Mouse (Mus musculus) midbrain, embryonic 12.5 days (tissue): ENCODE results near the gene Inf2. TPM values are rescaled to one million over a fixed set of nuclear protein-coding genes. Genes with fewer than 3 reads are reported as not detected.

ENCODE experiments used
- ATAC-seq: fragments of 200-750 bp; cut with Nextera tagmentation; 2 replicates; pipeline ENCODE4 v1.8.0; 2017; ENCODE audit warnings: low read depth, moderate TSS enrichment, moderate library complexity; ENCODE audit not compliant: low FRiP score
- H3K27ac ChIP-seq: fragments of 300-500 bp; sonication (generic); replicated peaks from 2 replicates; pipeline ENCODE4 v1.5.1; 2016; ENCODE audit warnings: mild to moderate bottlenecking
- H3K27me3 ChIP-seq: fragments of 300-500 bp; sonication (generic); 2 replicates; pipeline ENCODE4 v1.6.1; 2016; ENCODE audit warnings: mild to moderate bottlenecking
- H3K36me3 ChIP-seq: fragments of 300-500 bp; sonication (generic); 2 replicates; pipeline ENCODE4 v1.6.1; 2016
- H3K4me1 ChIP-seq: fragments of 300-500 bp; sonication (generic); 2 replicates; pipeline ENCODE4 v1.6.1; 2016
- H3K4me2 ChIP-seq: fragments of 300-500 bp; sonication (generic); replicated peaks from 2 replicates; pipeline ENCODE4 v1.6.1; 2016; ENCODE audit warnings: mild to moderate bottlenecking, moderate library complexity
- H3K4me3 ChIP-seq: fragments of 300-500 bp; sonication (generic); 2 replicates; pipeline ENCODE4 v1.5.1; 2016; ENCODE audit warnings: mild to moderate bottlenecking
- H3K9ac ChIP-seq: fragments of 300-500 bp; sonication (generic); replicated peaks from 2 replicates; pipeline ENCODE4 v1.6.1; 2016; ENCODE audit warnings: mild to moderate bottlenecking, moderate library complexity
- H3K9me3 ChIP-seq: fragments of 300-500 bp; sonication (generic); 2 replicates; pipeline ENCODE4 v1.6.1; 2016; ENCODE audit warnings: mild to moderate bottlenecking
- WGBS: fragments of 180-500 bp; shearing (Covaris S2); methylation state at CpG from one replicate; pipeline ENCODE4 v1.1.7; 2016; 5-methylcytosine and 5-hydroxymethylcytosine counted together
- polyA plus RNA-seq: library from polyadenylated mRNA; unstranded; fragments of >200 nt; fragmentation: Nextera tagmentation; extraction: Ambion mirVana; gene quantifications from 2 replicates; pipeline ENCODE4 v1.2.1, GENCODE M21; 2016

The Inf2 gene
- polyA plus RNA-seq, 1 experiment from 2014 or later, result 1.3 TPM

DNA sequence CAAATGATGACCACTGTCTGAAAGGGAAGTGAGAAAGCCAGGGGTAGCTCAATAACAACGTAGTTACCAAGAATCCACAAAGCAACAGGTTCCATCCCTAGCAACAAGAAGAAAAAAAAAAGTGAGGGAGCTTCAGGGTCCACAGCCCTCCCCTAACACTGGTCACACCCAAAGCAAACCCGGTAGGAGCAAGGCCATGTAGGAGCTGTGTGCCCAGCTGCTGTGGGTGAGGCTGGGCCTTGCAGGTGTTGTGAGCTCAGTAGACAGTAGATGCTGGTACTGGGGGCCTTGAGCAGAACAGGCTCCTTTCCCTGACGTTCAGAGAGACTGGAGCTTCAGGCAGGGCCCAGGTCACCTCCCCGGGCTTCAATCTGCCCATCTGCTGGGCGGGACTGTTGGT lies 36.1 kb upstream of the Inf2 start:
- peak overlapping the region; percentile 35; the same call in 1 of the 2 replicates for H3K27ac ChIP-seq
- no peak for ATAC-seq
- H3K27me3 ChIP-seq, result peaks cover 13% of the 10 kb centered on the region; the same call in 1 of the 2 replicates
- H3K4me3 ChIP-seq, result no peak overlapping the region
- H3K36me3 ChIP-seq, result no peaks in the 10 kb centered on the region
- 70% methylated on average over 5 of the region's 5 CpGs for WGBS
- 0 out of 2 replicates have a peak overlapping the region, but pooled peaks have one; percentile 11 for H3K9ac ChIP-seq
- no peaks in the 10 kb centered on the region for H3K9me3 ChIP-seq
- H3K4me1 ChIP-seq, result peaks cover 27% of the 10 kb centered on the region
- 0 out of 2 replicates have a peak overlapping the region, but pooled peaks have one; percentile 7 for H3K4me2 ChIP-seq

DNA sequence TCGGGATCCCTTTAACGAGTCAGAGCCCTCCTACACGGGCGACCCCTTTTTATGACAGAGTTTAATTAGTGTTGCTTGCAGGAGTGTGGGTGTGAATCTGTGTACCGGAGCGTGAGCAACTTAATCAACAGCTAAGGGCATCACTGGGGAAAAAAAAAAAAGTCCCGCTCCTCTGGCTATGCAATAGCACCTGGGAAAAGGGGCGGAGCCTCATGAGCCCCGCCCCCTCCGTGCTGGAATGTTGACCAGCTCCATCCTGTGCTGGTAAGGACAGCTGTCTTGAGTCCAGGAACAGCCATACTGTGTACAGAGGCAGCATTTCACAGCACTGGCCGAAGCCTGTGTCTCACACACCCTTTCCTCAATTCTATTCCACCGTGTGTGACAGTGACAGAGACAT lies 33.7 kb upstream of the Inf2 start:
- no peak overlapping the region for H3K9ac ChIP-seq
- H3K27me3 ChIP-seq, result peaks cover 11% of the 10 kb centered on the region; the same call in 1 of the 2 replicates
- no peak overlapping the region for H3K4me2 ChIP-seq
- no peak for ATAC-seq
- H3K36me3 ChIP-seq, result no peaks in the 10 kb centered on the region
- no peak overlapping the region for H3K27ac ChIP-seq
- H3K4me1 ChIP-seq, result peaks cover 27% of the 10 kb centered on the region
- no peak overlapping the region for H3K4me3 ChIP-seq
- WGBS, result 45% methylated on average over 12 of the region's 12 CpGs
- H3K9me3 ChIP-seq, result no peaks in the 10 kb centered on the region

GRCm38 (mm10) chr12:112556531-112557060 lies 32.0 kb upstream of the Inf2 start:
- H3K4me2 ChIP-seq, result no peak overlapping the region
- no peak overlapping the region for H3K27ac ChIP-seq
- H3K4me3 ChIP-seq, result no peak overlapping the region
- no peak overlapping the region for H3K9ac ChIP-seq
- no peak for ATAC-seq
- H3K27me3 ChIP-seq, result peaks cover 9% of the 10 kb centered on the region; the same call in 1 of the 2 replicates
- H3K9me3 ChIP-seq, result no peaks in the 10 kb centered on the region
- 67% methylated on average over 9 of the region's 9 CpGs for WGBS
- peaks cover 22% of the 10 kb centered on the region for H3K4me1 ChIP-seq
- H3K36me3 ChIP-seq, result no peaks in the 10 kb centered on the region

- 75% methylated on average over 5 of the region's 5 CpGs for WGBS
- no peaks in the 10 kb centered on the region for H3K9me3 ChIP-seq
- no peak overlapping the region for H3K27ac ChIP-seq
- no peak for ATAC-seq
- H3K4me1 ChIP-seq, result peaks cover 17% of the 10 kb centered on the region
- H3K36me3 ChIP-seq, result no peaks in the 10 kb centered on the region
- peaks cover 9% of the 10 kb centered on the region; the same call in 1 of the 2 replicates for H3K27me3 ChIP-seq
- H3K9ac ChIP-seq, result no peak overlapping the region
- no peak overlapping the region for H3K4me2 ChIP-seq
- no peak overlapping the region for H3K4me3 ChIP-seq
Measured at GRCm38 (mm10) chr12:112557219-112557618, 31.4 kb upstream of the Inf2 start.

GRCm38 (mm10) chr12:112559231-112559630 lies 29.4 kb upstream of the Inf2 start:
- Histone ChIP-seq H3K4me2 (no peak overlapping the region), H3K36me3 (no peaks in the 10 kb centered on the region), H3K9me3 (no peaks in the 10 kb centered on the region), H3K9ac (no peak overlapping the region), H3K27ac (no peak overlapping the region), H3K4me3 (no peak overlapping the region), H3K4me1 (0 out of 2 replicates have a peak, but pooled peaks cover 4% of the 10 kb centered on the region), H3K27me3 (0 out of 2 replicates have a peak, but pooled peaks cover 4% of the 10 kb centered on the region)
- ATAC-seq, result no peak
- 37% methylated on average over 3 of the region's 3 CpGs for WGBS

- Histone ChIP-seq H3K36me3 (no peaks in the 10 kb centered on the region), H3K4me1 (0 out of 2 replicates have a peak, but pooled peaks cover 4% of the 10 kb centered on the region), H3K9ac (no peak overlapping the region), H3K4me2 (no peak overlapping the region), H3K4me3 (no peak overlapping the region), H3K9me3 (no peaks in the 10 kb centered on the region), H3K27ac (no peak overlapping the region), H3K27me3 (0 out of 2 replicates have a peak, but pooled peaks cover 4% of the 10 kb centered on the region)
- ATAC-seq, result no peak
- 70% methylated on average over 6 of the region's 6 CpGs for WGBS
Measured at GRCm38 (mm10) chr12:112559671-112560070, 28.9 kb upstream of the Inf2 start.

DNA sequence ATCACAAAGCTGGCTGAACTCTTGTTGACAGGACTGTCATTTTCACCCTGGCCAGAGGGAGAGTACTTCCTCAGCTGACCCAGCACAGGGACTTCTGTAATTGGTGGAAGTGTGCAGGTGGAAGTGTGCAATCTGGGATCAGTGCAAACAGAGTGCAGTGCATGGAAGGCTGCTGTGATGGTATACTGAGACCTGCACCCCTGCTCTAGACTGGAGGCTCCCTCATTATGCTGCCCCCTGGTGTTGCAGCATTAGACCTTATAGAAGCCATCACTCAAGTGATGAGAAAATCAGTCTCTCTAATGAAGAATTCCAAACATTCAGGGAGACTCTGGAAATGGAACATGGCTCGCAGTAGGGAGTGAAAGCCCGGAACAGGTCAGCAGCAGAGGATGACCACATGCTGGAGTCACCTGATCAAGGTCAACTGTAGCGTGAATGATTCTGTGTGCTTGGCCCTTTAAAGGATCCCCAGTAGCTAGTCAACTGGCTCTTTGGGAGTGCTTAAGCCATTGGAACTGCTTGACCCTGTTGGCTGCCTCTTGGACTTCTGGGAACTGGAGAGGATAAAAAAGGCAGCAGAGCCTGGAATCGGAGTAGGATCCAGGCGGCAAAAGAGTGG lies 28.3 kb upstream of the Inf2 start:
- no peaks in the 10 kb centered on the region for H3K4me1 ChIP-seq
- 50% methylated on average over 5 of the region's 5 CpGs for WGBS
- H3K9ac ChIP-seq, result no peak overlapping the region
- no peak for ATAC-seq
- no peak overlapping the region for H3K4me2 ChIP-seq
- H3K4me3 ChIP-seq, result no peak overlapping the region
- H3K27me3 ChIP-seq, result no peaks in the 10 kb centered on the region
- no peaks in the 10 kb centered on the region for H3K9me3 ChIP-seq
- H3K36me3 ChIP-seq, result no peaks in the 10 kb centered on the region
- H3K27ac ChIP-seq, result no peak overlapping the region

DNA sequence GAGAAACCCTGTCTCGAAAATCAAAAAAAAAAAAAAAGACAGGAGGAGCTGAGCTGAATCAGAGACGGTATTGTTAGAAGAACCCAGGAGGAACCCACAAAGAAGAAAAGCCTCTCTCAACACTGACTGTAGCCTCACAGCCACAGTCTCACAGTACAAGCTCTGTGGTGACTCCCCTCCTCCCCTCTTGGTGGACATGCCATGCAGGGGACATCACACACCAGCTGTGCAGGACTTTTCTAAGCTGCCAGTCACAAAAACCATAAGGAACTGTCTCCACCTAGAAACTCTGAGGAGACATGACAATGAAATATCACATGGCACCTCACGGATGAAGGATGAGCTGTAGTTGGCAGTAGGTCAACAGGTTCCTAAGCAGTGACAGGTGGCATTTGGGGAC lies 27.4 kb upstream of the Inf2 start:
- Histone ChIP-seq H3K9me3 (no peaks in the 10 kb centered on the region), H3K9ac (no peak overlapping the region), H3K4me2 (no peak overlapping the region), H3K36me3 (no peaks in the 10 kb centered on the region), H3K4me3 (no peak overlapping the region), H3K27ac (no peak overlapping the region), H3K4me1 (no peaks in the 10 kb centered on the region), H3K27me3 (no peaks in the 10 kb centered on the region)
- ATAC-seq, result no peak
- WGBS, result 64% methylated on average over 3 of the region's 3 CpGs

DNA sequence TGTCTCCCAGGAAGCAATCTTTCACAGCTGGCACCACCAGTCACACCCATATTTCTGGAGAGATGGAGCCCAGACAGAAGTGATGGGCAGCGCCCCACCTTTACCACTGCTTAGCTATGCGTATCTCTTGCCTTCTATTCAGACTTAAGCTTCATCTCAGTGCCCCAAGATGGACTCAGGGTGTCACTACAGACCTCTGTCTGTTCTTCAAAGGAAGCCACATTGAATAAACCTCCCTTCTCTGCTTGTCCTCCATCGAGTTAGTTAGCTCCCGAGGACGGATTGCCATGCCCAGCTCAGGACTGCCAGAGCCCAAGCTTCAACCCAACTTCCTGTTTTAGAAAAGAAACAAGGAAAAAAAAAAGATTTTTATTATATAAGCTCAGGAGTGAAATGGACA lies 26.1 kb upstream of the Inf2 start:
- Histone ChIP-seq H3K4me3 (no peak overlapping the region), H3K27me3 (no peaks in the 10 kb centered on the region), H3K27ac (no peak overlapping the region), H3K4me1 (no peaks in the 10 kb centered on the region), H3K4me2 (no peak overlapping the region), H3K9me3 (no peaks in the 10 kb centered on the region), H3K9ac (no peak overlapping the region), H3K36me3 (no peaks in the 10 kb centered on the region)
- ATAC-seq, result no peak
- 83% methylated on average over 5 of the region's 5 CpGs for WGBS

DNA sequence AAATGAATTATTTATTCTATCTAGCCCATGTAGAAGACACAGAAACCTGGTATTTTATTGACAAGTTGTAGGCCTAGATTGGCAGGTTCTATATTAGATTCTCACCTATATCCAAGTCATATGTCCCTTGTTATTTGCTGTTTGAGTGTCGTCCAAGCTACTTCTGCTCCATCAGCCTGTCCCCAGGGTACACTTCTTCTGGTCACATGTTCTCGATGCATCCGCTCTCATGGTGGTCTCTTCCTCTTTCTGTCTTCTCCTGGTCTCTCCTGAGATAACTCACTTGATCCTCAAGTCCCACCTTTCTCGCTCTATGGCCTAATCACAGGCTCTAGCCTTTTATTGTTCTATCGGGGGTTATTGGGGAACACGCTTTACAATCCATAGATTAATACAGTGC lies 25.6 kb upstream of the Inf2 start:
- 90% methylated on average over 6 of the region's 6 CpGs for WGBS
- ATAC-seq, result no peak

DNA sequence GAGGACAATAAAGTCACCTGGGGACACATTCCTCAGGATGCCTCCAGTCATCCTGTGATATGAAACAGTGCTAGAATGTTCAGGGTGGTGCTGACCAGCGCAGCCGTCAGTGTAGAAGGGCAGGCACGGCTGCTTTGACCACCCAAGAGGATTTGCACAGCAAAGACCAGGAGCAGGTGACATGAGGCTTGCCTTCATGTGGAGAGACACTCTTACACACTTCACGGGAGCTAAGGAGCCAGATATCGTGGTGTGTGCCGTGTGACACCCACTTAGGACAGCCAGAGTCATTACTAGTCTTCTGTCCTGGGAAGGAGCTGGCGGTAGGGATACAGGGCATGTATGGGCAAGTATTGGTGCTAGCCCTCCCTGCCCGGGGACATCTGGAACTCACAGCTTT lies 18.4 kb upstream of the Inf2 start:
- Histone ChIP-seq H3K9me3 (no peaks in the 10 kb centered on the region), H3K36me3 (no peaks in the 10 kb centered on the region), H3K4me1 (no peaks in the 10 kb centered on the region), H3K4me2 (no peak overlapping the region), H3K9ac (no peak overlapping the region), H3K27ac (no peak overlapping the region), H3K27me3 (no peaks in the 10 kb centered on the region), H3K4me3 (no peak overlapping the region)
- WGBS, result 91% methylated on average over 8 of the region's 8 CpGs
- ATAC-seq, result no peak

More for the DNA sequence above, 25.6 kb upstream of the Inf2 start:
- no peaks in the 10 kb centered on the region for H3K36me3 ChIP-seq
- no peak overlapping the region for H3K9ac ChIP-seq
- H3K27me3 ChIP-seq, result no peaks in the 10 kb centered on the region
- H3K4me1 ChIP-seq, result no peaks in the 10 kb centered on the region
- H3K9me3 ChIP-seq, result no peaks in the 10 kb centered on the region
- no peak overlapping the region for H3K4me3 ChIP-seq
- H3K4me2 ChIP-seq, result no peak overlapping the region
- H3K27ac ChIP-seq, result no peak overlapping the region

DNA sequence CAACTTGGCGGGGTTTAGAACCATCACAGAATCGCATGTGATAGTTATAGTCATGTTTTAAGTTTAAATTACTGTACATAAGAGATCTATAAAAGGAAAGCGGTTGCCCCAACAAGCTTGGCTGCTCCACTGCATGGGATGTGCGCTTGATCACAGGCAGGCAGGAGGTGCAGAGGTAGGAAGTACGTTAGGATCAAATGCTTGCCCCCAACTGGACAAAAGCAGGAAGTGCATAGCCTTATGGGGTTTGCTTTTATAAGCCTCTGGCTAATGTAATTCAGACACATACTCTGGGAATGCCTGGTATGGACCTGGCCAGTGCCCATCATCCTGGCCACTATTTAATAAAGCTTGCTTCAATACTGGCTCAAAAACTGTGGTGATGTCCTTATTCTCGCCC lies 17.5 kb upstream of the Inf2 start:
- no peak for ATAC-seq
- WGBS, result 69% methylated on average over 6 of the region's 6 CpGs

More for the DNA sequence above, 17.5 kb upstream of the Inf2 start:
- Histone ChIP-seq H3K36me3 (no peaks in the 10 kb centered on the region), H3K4me2 (no peak overlapping the region), H3K9me3 (no peaks in the 10 kb centered on the region), H3K4me3 (no peak overlapping the region), H3K4me1 (peaks cover under 1% of the 10 kb centered on the region; the same call in 1 of the 2 replicates), H3K9ac (no peak overlapping the region), H3K27me3 (peaks cover 2% of the 10 kb centered on the region; the same call in 1 of the 2 replicates), H3K27ac (no peak overlapping the region)
